Mouse (Mus musculus): ENCODE data around the gene Myrfl.

DNA sequence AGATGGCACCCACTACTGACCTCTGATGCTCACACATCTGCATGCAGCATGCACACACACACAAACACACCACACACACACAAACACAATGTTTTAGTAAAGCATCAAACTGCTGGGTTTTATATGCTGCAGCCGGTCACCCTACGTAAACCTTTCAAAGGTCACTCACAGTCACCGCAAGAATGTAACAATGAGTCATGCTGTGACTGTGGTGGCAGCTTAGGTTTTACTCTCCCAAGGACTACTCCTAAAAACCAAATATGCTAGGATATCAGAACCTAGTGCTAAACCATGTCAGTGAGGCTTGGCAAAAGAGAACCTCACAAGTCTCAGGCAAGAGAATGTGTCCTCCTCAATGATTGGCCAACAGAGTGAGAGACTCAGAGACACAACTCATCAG is 32.1 kb upstream of the Myrfl start:
- TF ChIP-seq CTCF (IDR thresholded peaks at IDR 0.05; ENCODE audit: extremely low read depth, insufficient read depth, insufficient read length, insufficient replicate concordance) (no peak), POLR2A (IDR thresholded peaks at IDR 0.05; ENCODE audit: low read depth, low read length) (no peak)
